16 mouse cellular contexts compared by ENCODE assay signal in genomic region chr10:41697040-41697439, GRCm38 (mm10). TPM values are rescaled to one million over a fixed set of nuclear protein-coding genes. Genes with fewer than 3 reads are reported as not detected.
A peak's percentile ranks its signal among the peaks of the same experiment; 100 is the strongest.
DNase-seq lines count a peak whose midpoint lies in the region.
"Had no signal": no experiment of that assay in that cellular context is flagged by ENCODE, and none has a peak within 500 bp of the region (broad histone marks: within the 10 kb centered on the region; RNA-seq: fewer than 3 reads in every experiment).

No protein-coding gene starts in this region.

- DNase-seq in adrenal gland, postnatal 10 days = peak; percentile 30
- no peak for DNase-seq in adrenal gland, adult 2 months
- DNase-seq in heart, adult 11 months = peak; percentile 89
- no peak for DNase-seq in heart, postnatal 36 days
- peak; percentile 63 for DNase-seq in ovary, adult 18-20 months (ENCODE audit: low spot score)
- DNase-seq in ovary, postnatal 14 days (ENCODE audit: low spot score) = no peak
- no peak for DNase-seq in left cerebral cortex, postnatal 36 days (ENCODE audit: low spot score in 2 of 2)
- DNase-seq: cerebellum, adult 18-20 months; cerebellum, postnatal 14 days; kidney, adult 8-10 months; kidney, postnatal 10 days; liver, postnatal 0 days; thymus, adult 18-20 months; thymus, postnatal 36 days had no signal

- intact Hi-C loops in heart, postnatal 36 days (cut with DNase I) = loop anchor here (10.0 kb wide), 1 partner anchor 258 kb away; no protein-coding TSS in a partner anchor
- intact Hi-C loops in left cerebral cortex, postnatal 36 days (cut with DNase I) = loop anchor here (10.0 kb wide), 1 partner anchor 598 kb away; no protein-coding TSS in a partner anchor

RNA-seq across cellular contexts. Expression of gene Ccdc162, which starts 19.4 kb away (rescaled TPM):
- total RNA-seq in adrenal gland, postnatal 10 days (2021) = under 1 TPM; 0.55 to 0.66 TPM
- under 1 TPM; 0.23 to 0.24 TPM for total RNA-seq in adrenal gland, adult 2 months (2021)
- 0.25 and 0.44 TPM in 2 replicates for polyA plus RNA-seq in adrenal gland, adult 2 months (2012; rRNA removed)
- total RNA-seq in heart, postnatal 36 days (2021) = under 1 TPM; 0.36 to 0.38 TPM
- 1 to 10 TPM; 1.6 to 1.7 TPM for total RNA-seq in left cerebral cortex, postnatal 36 days (2021)
- total RNA-seq: hematopoietic stem cell, adult 5-6 weeks had no signal
- polyA plus RNA-seq: macrophage had no signal

Comparison
In these comparisons a context has a peak if more than half of its experiments do, and no peak if none do; other contexts are left out.
1. DNase-seq: peak in adrenal gland, postnatal 10 days (single experiment), heart, adult 11 months (single experiment) and ovary, adult 18-20 months (single experiment); none in adrenal gland, adult 2 months (single experiment), heart, postnatal 36 days (0 of 2), ovary, postnatal 14 days (single experiment) and left cerebral cortex, postnatal 36 days (0 of 2).